Mouse (Mus musculus) stomach, postnatal 0 days (tissue): ENCODE data around the gene Mdm1.

Experiments used
- CTCF ChIP-seq: IDR thresholded peaks from 2 replicates; pipeline ENCODE4 v1.5.1; 2016; ENCODE audit warnings: antibody characterized with exemption, low read depth, mild to moderate bottlenecking, moderate library complexity
- EP300 ChIP-seq: optimal IDR thresholded peaks from 2 replicates; pipeline ENCODE3; 2016; ENCODE audit warnings: antibody characterized with exemption

DNA sequence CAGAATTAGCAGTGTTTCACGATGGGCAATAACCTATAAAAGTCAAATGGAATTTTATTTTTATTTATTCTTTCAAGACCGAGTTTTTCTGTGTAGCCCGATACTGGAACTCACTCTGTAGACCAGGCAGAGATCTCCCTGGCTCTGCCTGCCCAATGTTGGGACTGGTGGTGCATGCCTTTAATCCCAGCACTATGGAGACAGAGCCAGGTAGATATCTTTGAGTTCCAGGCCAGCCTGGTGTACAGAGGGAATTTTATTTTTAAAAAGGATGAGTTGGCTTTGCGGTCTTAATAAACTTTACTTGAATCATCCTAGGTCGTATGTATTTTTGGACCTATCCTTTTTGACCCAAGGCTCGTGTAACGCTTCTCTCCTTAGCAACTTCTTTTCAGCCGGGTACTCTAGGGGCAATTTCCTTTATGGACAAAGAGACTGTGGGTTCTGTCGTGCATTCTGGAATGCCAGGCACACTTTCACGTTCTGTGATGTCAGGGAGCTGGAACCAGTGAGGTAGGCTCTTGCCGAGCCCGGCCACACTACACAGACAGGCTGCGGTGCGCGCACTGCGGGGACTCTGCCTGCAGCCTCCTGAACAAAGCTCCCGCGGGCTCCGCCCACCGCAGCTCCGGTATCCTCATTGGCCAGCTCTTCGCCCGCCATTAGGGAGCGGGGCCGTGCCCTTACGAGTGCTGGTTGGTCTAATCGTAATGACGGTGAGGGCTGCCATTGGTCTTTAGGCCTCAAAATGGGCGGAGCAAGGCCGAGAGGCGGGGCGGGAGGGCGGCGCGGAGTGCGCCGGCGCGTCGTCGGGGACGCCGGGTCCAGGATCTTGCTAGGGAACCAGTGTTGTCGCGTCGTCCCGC, at the start of gene Mdm1:
- TF ChIP-seq CTCF = no peak
- TF ChIP-seq EP300 = no peak
